ENCODE assay signal across 10 mouse cellular contexts in genomic region chr10:127268401-127268800, GRCm38 (mm10). TPM values are rescaled to one million over a fixed set of nuclear protein-coding genes. Genes with fewer than 3 reads are reported as not detected.
DNase-seq lines count a peak whose midpoint lies in the region; ATAC-seq lines count a peak whose summit lies in the region.
"Had no signal": no experiment of that assay in that cellular context is flagged by ENCODE, and none has a peak within 500 bp of the region (broad histone marks: within the 10 kb centered on the region; RNA-seq: fewer than 3 reads in every experiment).

No protein-coding gene starts in this region.

- ATAC-seq in forebrain, embryonic 13.5 days: no peak
- no peak for ATAC-seq in forebrain, embryonic 15.5 days (replicated peaks)
- no peak for ATAC-seq in megakaryocyte, adult 5-6 weeks (ENCODE audit: poor library complexity, severe bottlenecking)
- ATAC-seq in hindbrain, embryonic 12.5 days (ENCODE audit: low FRiP score): no peak
- ATAC-seq in neural tube, embryonic 13.5 days (ENCODE audit: low read depth): no peak

- H3K9me3 ChIP-seq in forebrain, embryonic 13.5 days (replicated peaks): no peaks in the 10 kb centered on the region
- no peaks in the 10 kb centered on the region for H3K9me3 ChIP-seq in forebrain, embryonic 15.5 days
- no peaks in the 10 kb centered on the region for H3K9me3 ChIP-seq in megakaryocyte, embryonic 14.5 days
- H3K9me3 ChIP-seq in hindbrain, embryonic 12.5 days (replicated peaks): no peaks in the 10 kb centered on the region
- H3K9me3 ChIP-seq in neural tube, embryonic 13.5 days: no peaks in the 10 kb centered on the region

- no peak for DNase-seq in gastrocnemius, postnatal 10 days
- no peak for DNase-seq in urinary bladder, adult 2 months (ENCODE audit: low spot score)
- DNase-seq: kidney, postnatal 4 days; right cerebral cortex, postnatal 25 days had no signal

- H3K27me3 ChIP-seq in forebrain, embryonic 13.5 days: 0 out of 2 replicates have a peak, but pooled peaks cover 8% of the 10 kb centered on the region
- H3K27me3 ChIP-seq in forebrain, embryonic 15.5 days: peaks cover 3% of the 10 kb centered on the region; the same call in 1 of the 2 replicates
- peaks cover 9% of the 10 kb centered on the region for H3K27me3 ChIP-seq in megakaryocyte, embryonic 14.5 days (replicated peaks)
- H3K27me3 ChIP-seq in hindbrain, embryonic 12.5 days: peaks cover 10% of the 10 kb centered on the region
- peaks cover 4% of the 10 kb centered on the region for H3K27me3 ChIP-seq in neural tube, embryonic 13.5 days

- H3K4me1 ChIP-seq in forebrain, embryonic 13.5 days: peaks cover 26% of the 10 kb centered on the region
- H3K4me1 ChIP-seq in forebrain, embryonic 15.5 days: peaks cover 40% of the 10 kb centered on the region
- H3K4me1 ChIP-seq in megakaryocyte, embryonic 14.5 days: peaks cover 65% of the 10 kb centered on the region
- H3K4me1 ChIP-seq in hindbrain, embryonic 12.5 days: peaks cover 34% of the 10 kb centered on the region
- H3K4me1 ChIP-seq in neural tube, embryonic 13.5 days (replicated peaks): peaks cover 51% of the 10 kb centered on the region

- H3K9ac ChIP-seq in forebrain, embryonic 13.5 days: peak overlapping the region; percentile 26; the same call in 1 of the 2 replicates
- no peak overlapping the region for H3K9ac ChIP-seq in forebrain, embryonic 15.5 days (replicated peaks)
- H3K9ac ChIP-seq in hindbrain, embryonic 12.5 days: 0 out of 2 replicates have a peak overlapping the region, but pooled peaks have one; percentile 8
- H3K9ac ChIP-seq in neural tube, embryonic 13.5 days: peak overlapping the region; percentile 41

- no peak overlapping the region for H3K27ac ChIP-seq in forebrain, embryonic 13.5 days
- H3K27ac ChIP-seq in forebrain, embryonic 15.5 days (replicated peaks): no peak overlapping the region
- peak overlapping the region; percentile 24; the same call in 1 of the 2 replicates for H3K27ac ChIP-seq in hindbrain, embryonic 12.5 days
- peak overlapping the region; percentile 71 for H3K27ac ChIP-seq in neural tube, embryonic 13.5 days (replicated peaks)

- peak overlapping the region; percentile 6; the same call in 1 of the 2 replicates for H3K4me2 ChIP-seq in forebrain, embryonic 13.5 days
- H3K4me2 ChIP-seq in forebrain, embryonic 15.5 days (replicated peaks): no peak overlapping the region
- no peak overlapping the region for H3K4me2 ChIP-seq in hindbrain, embryonic 12.5 days (replicated peaks)
- H3K4me2 ChIP-seq in neural tube, embryonic 13.5 days: peak overlapping the region; percentile 91

- peaks cover 47% of the 10 kb centered on the region for H3K36me3 ChIP-seq in forebrain, embryonic 13.5 days (ENCODE audit: poor library complexity, severe bottlenecking)
- peaks cover 45% of the 10 kb centered on the region for H3K36me3 ChIP-seq in forebrain, embryonic 15.5 days
- H3K36me3 ChIP-seq in megakaryocyte, embryonic 14.5 days (replicated peaks; ENCODE audit: low read length): peaks cover 59% of the 10 kb centered on the region
- H3K36me3 ChIP-seq in hindbrain, embryonic 12.5 days: peaks cover 41% of the 10 kb centered on the region
- H3K36me3 ChIP-seq in neural tube, embryonic 13.5 days: peaks cover 50% of the 10 kb centered on the region

- 92% methylated on average over 5 of the region's 5 CpGs for WGBS in forebrain, embryonic 13.5 days
- WGBS in forebrain, embryonic 15.5 days: 92% methylated on average over 5 of the region's 5 CpGs
- 80% methylated on average over 5 of the region's 5 CpGs for WGBS in hindbrain, embryonic 12.5 days
- WGBS in neural tube, embryonic 13.5 days: 85% methylated on average over 5 of the region's 5 CpGs

- no peak overlapping the region for H3K4me3 ChIP-seq in forebrain, embryonic 13.5 days
- no peak overlapping the region for H3K4me3 ChIP-seq in forebrain, embryonic 15.5 days
- peak overlapping the region; percentile 79 for H3K4me3 ChIP-seq in megakaryocyte, embryonic 14.5 days (replicated peaks)
- no peak overlapping the region for H3K4me3 ChIP-seq in hindbrain, embryonic 12.5 days
- H3K4me3 ChIP-seq in neural tube, embryonic 13.5 days: no peak overlapping the region

RNA-seq across cellular contexts. Expression of gene Dctn2, which starts 2.2 kb away (rescaled TPM):
- 262 and 282 TPM in 2 replicates for polyA plus RNA-seq in forebrain, embryonic 13.5 days (2015; fragmentation: Nextera tagmentation; extraction: Ambion mirVana)
- polyA plus RNA-seq in forebrain, embryonic 15.5 days (2015; fragmentation: Nextera tagmentation; extraction: Ambion mirVana): 320 and 321 TPM in 2 replicates
- 176 and 219 TPM in 2 replicates for polyA plus RNA-seq in megakaryocyte, embryonic 14.5 days (2012; ENCODE audit: insufficient read depth, low replicate concordance)
- 78.9 and 82.6 TPM in 2 replicates for total RNA-seq in megakaryocyte, adult 5-6 weeks (2015)
- total RNA-seq in megakaryocyte, adult 5-6 weeks (2017): 90.1 and 96.4 TPM in 2 replicates
- polyA plus RNA-seq in hindbrain, embryonic 12.5 days (2016; fragmentation: Nextera tagmentation; extraction: Ambion mirVana): 234 and 240 TPM in 2 replicates
- 285 and 322 TPM in 2 replicates for polyA plus RNA-seq in neural tube, embryonic 13.5 days (2015; fragmentation: Nextera tagmentation; extraction: Ambion mirVana)
- 100 to 1,000 TPM; 117 to 120 TPM for total RNA-seq in gastrocnemius, postnatal 10 days (2021)
- polyA plus RNA-seq in urinary bladder, adult 2 months (2012; rRNA removed): 173 and 201 TPM in 2 replicates

RNA-seq across cellular contexts. Expression of gene Kif5a, which starts 5.3 kb away (rescaled TPM):
- 45.4 and 47.6 TPM in 2 replicates for polyA plus RNA-seq in forebrain, embryonic 13.5 days (2015; fragmentation: Nextera tagmentation; extraction: Ambion mirVana)
- polyA plus RNA-seq in forebrain, embryonic 15.5 days (2015; fragmentation: Nextera tagmentation; extraction: Ambion mirVana): 76.4 and 80.6 TPM in 2 replicates
- polyA plus RNA-seq in megakaryocyte, embryonic 14.5 days (2012; ENCODE audit: insufficient read depth, low replicate concordance): 6.6 and 11.4 TPM in 2 replicates
- 0.85 and 0.93 TPM in 2 replicates for total RNA-seq in megakaryocyte, adult 5-6 weeks (2015)
- 0.70 and 0.94 TPM in 2 replicates for total RNA-seq in megakaryocyte, adult 5-6 weeks (2017)
- 70.0 and 76.6 TPM in 2 replicates for polyA plus RNA-seq in hindbrain, embryonic 12.5 days (2016; fragmentation: Nextera tagmentation; extraction: Ambion mirVana)
- 102 and 104 TPM in 2 replicates for polyA plus RNA-seq in neural tube, embryonic 13.5 days (2015; fragmentation: Nextera tagmentation; extraction: Ambion mirVana)
- total RNA-seq in gastrocnemius, postnatal 10 days (2021): 1 to 10 TPM; 1.1 to 1.6 TPM
- polyA plus RNA-seq in urinary bladder, adult 2 months (2012; rRNA removed): 5.9 and 6.6 TPM in 2 replicates

RNA-seq across cellular contexts. Expression of gene Mbd6, which starts 20.4 kb away (rescaled TPM):
- polyA plus RNA-seq in forebrain, embryonic 13.5 days (2015; fragmentation: Nextera tagmentation; extraction: Ambion mirVana): 13.6 and 16.7 TPM in 2 replicates
- polyA plus RNA-seq in forebrain, embryonic 15.5 days (2015; fragmentation: Nextera tagmentation; extraction: Ambion mirVana): 17.4 and 17.5 TPM in 2 replicates
- 245 and 640 TPM in 2 replicates for polyA plus RNA-seq in megakaryocyte, embryonic 14.5 days (2012; ENCODE audit: insufficient read depth, low replicate concordance)
- 40.4 and 48.4 TPM in 2 replicates for total RNA-seq in megakaryocyte, adult 5-6 weeks (2015)
- total RNA-seq in megakaryocyte, adult 5-6 weeks (2017): 5.6 and 8.9 TPM in 2 replicates
- 17.9 and 19.8 TPM in 2 replicates for polyA plus RNA-seq in hindbrain, embryonic 12.5 days (2016; fragmentation: Nextera tagmentation; extraction: Ambion mirVana)
- polyA plus RNA-seq in neural tube, embryonic 13.5 days (2015; fragmentation: Nextera tagmentation; extraction: Ambion mirVana): 14.5 and 16.7 TPM in 2 replicates
- total RNA-seq in gastrocnemius, postnatal 10 days (2021): 10 to 100 TPM; 18.7 to 28.9 TPM
- 19.8 and 42.1 TPM in 2 replicates for polyA plus RNA-seq in urinary bladder, adult 2 months (2012; rRNA removed)

RNA-seq across cellular contexts. Expression of gene Mars, which starts 43.2 kb away (rescaled TPM):
- polyA plus RNA-seq in forebrain, embryonic 13.5 days (2015; fragmentation: Nextera tagmentation; extraction: Ambion mirVana): 137 and 138 TPM in 2 replicates
- 130 and 137 TPM in 2 replicates for polyA plus RNA-seq in forebrain, embryonic 15.5 days (2015; fragmentation: Nextera tagmentation; extraction: Ambion mirVana)
- 26.0 and 101 TPM in 2 replicates for polyA plus RNA-seq in megakaryocyte, embryonic 14.5 days (2012; ENCODE audit: insufficient read depth, low replicate concordance)
- total RNA-seq in megakaryocyte, adult 5-6 weeks (2015): 38.4 and 47.8 TPM in 2 replicates
- 80.3 and 95.2 TPM in 2 replicates for total RNA-seq in megakaryocyte, adult 5-6 weeks (2017)
- polyA plus RNA-seq in hindbrain, embryonic 12.5 days (2016; fragmentation: Nextera tagmentation; extraction: Ambion mirVana): 142 and 152 TPM in 2 replicates
- polyA plus RNA-seq in neural tube, embryonic 13.5 days (2015; fragmentation: Nextera tagmentation; extraction: Ambion mirVana): 103 and 110 TPM in 2 replicates
- 10 to 100 TPM; 44.5 to 54.8 TPM for total RNA-seq in gastrocnemius, postnatal 10 days (2021)
- 44.7 and 47.7 TPM in 2 replicates for polyA plus RNA-seq in urinary bladder, adult 2 months (2012; rRNA removed)

RNA-seq across cellular contexts. Expression of gene Arhgap9, which starts 53.4 kb away (rescaled TPM):
- 0.39 and 0.72 TPM in 2 replicates for polyA plus RNA-seq in forebrain, embryonic 13.5 days (2015; fragmentation: Nextera tagmentation; extraction: Ambion mirVana)
- 0.62 and 1.1 TPM in 2 replicates for polyA plus RNA-seq in forebrain, embryonic 15.5 days (2015; fragmentation: Nextera tagmentation; extraction: Ambion mirVana)
- 6.1 and 10.4 TPM in 2 replicates for polyA plus RNA-seq in megakaryocyte, embryonic 14.5 days (2012; ENCODE audit: insufficient read depth, low replicate concordance)
- total RNA-seq in megakaryocyte, adult 5-6 weeks (2015): 135 and 138 TPM in 2 replicates
- 96.8 and 108 TPM in 2 replicates for total RNA-seq in megakaryocyte, adult 5-6 weeks (2017)
- polyA plus RNA-seq in hindbrain, embryonic 12.5 days (2016; fragmentation: Nextera tagmentation; extraction: Ambion mirVana): 2.0 and 2.2 TPM in 2 replicates
- polyA plus RNA-seq in neural tube, embryonic 13.5 days (2015; fragmentation: Nextera tagmentation; extraction: Ambion mirVana): 1.0 and 1.4 TPM in 2 replicates
- total RNA-seq in gastrocnemius, postnatal 10 days (2021): 1 to 10 TPM; 1.1 to 2.3 TPM
- polyA plus RNA-seq in urinary bladder, adult 2 months (2012; rRNA removed): 6.7 and 8.4 TPM in 2 replicates

Comparison
In these comparisons a context has a peak if more than half of its experiments do, and no peak if none do; other contexts are left out.
1. H3K4me2 ChIP-seq: peak in forebrain, embryonic 13.5 days (single experiment) and neural tube, embryonic 13.5 days (single experiment); none in forebrain, embryonic 15.5 days (single experiment) and hindbrain, embryonic 12.5 days (single experiment).
2. H3K27ac ChIP-seq: peak in hindbrain, embryonic 12.5 days (single experiment) and neural tube, embryonic 13.5 days (single experiment); none in forebrain, embryonic 13.5 days (single experiment) and forebrain, embryonic 15.5 days (single experiment).